Mouse (Mus musculus): ENCODE data around the gene Btbd35f19. TPM values are rescaled to one million over a fixed set of nuclear protein-coding genes. Genes with fewer than 3 reads are reported as not detected.
"Not testable (repeated sequence)": the region's sequence is repeated elsewhere in the genome, so short reads cannot be mapped to it uniquely, and the experiment has no call there.

Gene Btbd35f19
- polyA plus RNA-seq (2012; ENCODE audit: insufficient read depth, insufficient read length, missing spikeins): not detected in 2 replicates

DNA sequence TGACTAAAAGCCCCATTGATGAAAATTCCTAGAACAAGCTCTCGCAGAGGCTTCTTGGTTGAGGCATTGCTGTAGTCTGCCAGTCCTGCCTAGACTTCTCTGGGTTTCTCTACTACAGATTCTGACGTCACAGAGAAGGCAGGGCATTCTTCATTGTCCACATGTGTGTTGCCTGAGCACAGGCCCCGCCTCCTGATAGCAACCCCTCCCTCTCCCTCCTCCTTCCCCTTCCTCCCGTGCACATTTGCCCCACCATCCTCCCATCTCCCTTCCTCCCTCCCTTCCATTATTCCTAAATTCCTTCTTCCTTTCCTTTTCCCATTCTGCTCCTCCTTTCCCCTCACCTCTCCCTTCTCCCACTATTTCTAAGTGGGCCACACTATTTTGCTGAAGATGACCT, at the start of gene Btbd35f19:
Btbd35f19 (minus strand) TSS at position 101 of the 400 bp plus-strand sequence.
- not testable (repeated sequence) for H3K4me3 ChIP-seq (ENCODE audit: insufficient read depth, low read length); H3K4me1 ChIP-seq (ENCODE audit: control insufficient read depth, insufficient read depth, low read length); H3K27ac ChIP-seq (ENCODE audit: insufficient read depth, low read depth, low read length)

DNA sequence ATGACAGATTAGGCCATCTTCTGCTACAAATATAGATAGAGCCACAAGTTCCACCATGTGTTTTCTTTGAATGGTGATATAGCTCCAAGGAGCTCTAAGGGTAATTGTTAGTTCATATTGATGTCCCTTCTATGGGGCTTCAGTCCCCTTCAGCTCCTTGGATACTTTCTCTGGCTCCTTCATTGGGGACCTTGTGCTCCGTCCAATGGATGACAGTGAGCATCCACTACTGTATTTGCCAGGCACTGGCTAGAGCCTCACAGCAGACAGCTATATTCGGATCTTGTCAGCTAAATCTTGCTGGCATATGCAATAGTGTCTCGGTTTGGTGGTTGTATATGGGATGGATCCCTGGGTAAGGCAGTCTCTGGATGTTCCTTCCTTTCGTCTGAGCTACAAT, 41.8 kb downstream of the Btbd35f19 start:
- not testable (repeated sequence) for H3K4me1 ChIP-seq (ENCODE audit: control insufficient read depth, insufficient read depth, low read length); H3K27ac ChIP-seq (ENCODE audit: insufficient read depth, low read depth, low read length); H3K4me3 ChIP-seq (ENCODE audit: insufficient read depth, low read length)

DNA sequence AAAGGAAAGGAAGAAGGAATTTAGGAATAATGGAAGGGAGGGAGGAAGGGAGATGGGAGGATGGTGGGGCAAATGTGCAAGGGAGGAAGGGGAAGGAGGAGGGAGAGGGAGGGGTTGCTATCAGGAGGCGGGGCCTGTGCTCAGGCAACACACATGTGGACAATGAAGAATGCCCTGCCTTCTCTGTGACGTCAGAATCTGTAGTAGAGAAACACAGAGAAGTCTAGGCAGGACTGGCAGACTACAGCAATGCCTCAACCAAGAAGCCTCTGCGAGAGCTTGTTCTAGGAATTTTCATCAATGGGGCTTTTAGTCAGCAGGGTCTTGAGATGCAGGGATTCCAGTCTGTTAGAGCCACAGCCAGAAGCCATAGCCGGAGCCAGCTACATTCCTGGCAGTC, 47.6 kb downstream of the Btbd35f19 start, which contains the start of gene Btbd35f26:
Btbd35f26 (plus strand) TSS at position 301 of the 400 bp plus-strand sequence.
- not testable (repeated sequence) for H3K27ac ChIP-seq (ENCODE audit: insufficient read depth, low read depth, low read length); H3K4me3 ChIP-seq (ENCODE audit: insufficient read depth, low read length); H3K4me1 ChIP-seq (ENCODE audit: control insufficient read depth, insufficient read depth, low read length)

Other genes starting within 250 kb of the Btbd35f19 start
- not detected in 2 replicates for gene Spin2f, start 130.0 kb downstream of the Btbd35f19 start, polyA plus RNA-seq (2012; ENCODE audit: insufficient read depth, insufficient read length, missing spikeins)
- not detected in 2 replicates for gene Btbd35f26, start 47.5 kb downstream of the Btbd35f19 start, polyA plus RNA-seq (2012; ENCODE audit: insufficient read depth, insufficient read length, missing spikeins)
- not detected in 2 replicates for gene Gm21883, start 190.4 kb upstream of the Btbd35f19 start, polyA plus RNA-seq (2012; ENCODE audit: insufficient read depth, insufficient read length, missing spikeins)
- gene Spin2e, start 235.0 kb upstream of the Btbd35f19 start, polyA plus RNA-seq (2012; ENCODE audit: insufficient read depth, insufficient read length, missing spikeins): not detected in 2 replicates